Mouse (Mus musculus) liver, embryonic 14.5 days (tissue): ENCODE results near the gene Rgs1. TPM values are rescaled to one million over a fixed set of nuclear protein-coding genes. Genes with fewer than 3 reads are reported as not detected.

ENCODE experiments used
- ATAC-seq: fragments of 200-750 bp; cut with Nextera tagmentation; 2 replicates; pipeline ENCODE4 v1.8.0; 2017; ENCODE audit warnings: moderate number of reproducible peaks, mild to moderate bottlenecking, moderate library complexity; ENCODE audit not compliant: insufficient read depth
- DNase-seq, 3 experiments: peaks; one replicate each; pipeline ENCODE4 v3.0.0-alpha.2; 2012 to 2013; ENCODE audit warnings: low read depth in 3 of 3, low spot score in 3 of 3
- H3K27ac ChIP-seq: fragments of 300-500 bp; sonication (generic); 2 replicates; pipeline ENCODE4 v1.5.1; 2014; ENCODE audit warnings: moderate library complexity, mild to moderate bottlenecking, control low read depth, inconsistent platforms
- H3K27me3 ChIP-seq: fragments of 300-500 bp; sonication (generic); 2 replicates; pipeline ENCODE4 v1.6.1; 2014; ENCODE audit warnings: mild to moderate bottlenecking, low read length, moderate library complexity; ENCODE audit not compliant: control insufficient read depth, insufficient read depth
- H3K36me3 ChIP-seq: fragments of 300-500 bp; sonication (generic); replicated peaks from 2 replicates; pipeline ENCODE4 v1.6.1; 2014; ENCODE audit warnings: low read depth; ENCODE audit not compliant: control insufficient read depth, insufficient read depth
- H3K4me1 ChIP-seq, 2 experiments: fragments of 200-500 bp in 1 of 2; fragments of 300-500 bp in 1 of 2; sonication (generic) in 1 of 2; replicated peaks; 2 replicates each; pipeline ENCODE4 v1.6.1; 2012 to 2014; ENCODE audit warnings: antibody characterized with exemption in 1 of 2, inconsistent platforms in 1 of 2, low read length in 1 of 2; ENCODE audit not compliant: control insufficient read depth in 2 of 2, insufficient read depth in 2 of 2
- H3K4me2 ChIP-seq: fragments of 300-500 bp; sonication (generic); 2 replicates; pipeline ENCODE4 v1.6.1; 2014; ENCODE audit warnings: low read depth, mild to moderate bottlenecking, control low read depth, moderate library complexity
- H3K4me3 ChIP-seq, 2 experiments: fragments of 200-500 bp in 1 of 2; fragments of 300-500 bp in 1 of 2; sonication (generic) in 1 of 2; 2 replicates each; pipeline ENCODE4 v1.5.1; 2012 to 2014; ENCODE audit warnings: low read depth in 2 of 2, low read length in 2 of 2, mild to moderate bottlenecking in 2 of 2, control low read depth in 1 of 2, inconsistent platforms in 1 of 2, moderate library complexity in 1 of 2; ENCODE audit not compliant: insufficient read depth in 1 of 2
- H3K9ac ChIP-seq: fragments of 300-500 bp; sonication (generic); replicated peaks from 2 replicates; pipeline ENCODE4 v1.6.1; 2014; ENCODE audit warnings: mild to moderate bottlenecking, control low read depth, moderate library complexity
- H3K9me3 ChIP-seq: fragments of 300-500 bp; sonication (generic); 2 replicates; pipeline ENCODE4 v1.6.1; 2016; ENCODE audit warnings: low read length, mixed read lengths; ENCODE audit not compliant: control insufficient read depth
- CTCF ChIP-seq: IDR thresholded peaks from 2 replicates; pipeline ENCODE4 v1.5.1; 2016; ENCODE audit warnings: antibody characterized with exemption, low read depth, control low read depth
- EP300 ChIP-seq: IDR thresholded peaks from 2 replicates; pipeline ENCODE4 v1.6.1; 2016; ENCODE audit warnings: antibody characterized with exemption, low read depth
- WGBS: fragments of 180-500 bp; shearing (Covaris S2); extraction: QIAGEN DNeasy Blood & Tissue Kit; methylation state at CpG from one replicate; pipeline ENCODE4 v1.1.7; 2014; ENCODE audit not compliant: insufficient replicate concordance; 5-methylcytosine and 5-hydroxymethylcytosine counted together
- polyA plus RNA-seq, 2 experiments: library from polyadenylated mRNA; depleted of rRNA in 1 of 2; stranded (reverse) in 1 of 2; unstranded in 1 of 2; fragments of >200 nt; fragmentation: Nextera tagmentation in 1 of 2; extraction: Ambion mirVana in 1 of 2; gene quantifications; 2 replicates each; pipeline versions ENCODE4 v1.2.1 to v1.2.3; 2012 to 2014

Gene Rgs1
- polyA plus RNA-seq, 2 experiments: 0.20 to 0.38 TPM

- Histone ChIP-seq H3K27me3 (no peaks in the 10 kb centered on the region), H3K4me3 (no peak overlapping the region), H3K4me2 (no peak overlapping the region), H3K36me3 (no peaks in the 10 kb centered on the region), H3K9me3 (no peaks in the 10 kb centered on the region), H3K27ac (no peak overlapping the region), H3K9ac (no peak overlapping the region), H3K4me1 (no peaks in the 10 kb centered on the region)
- ATAC-seq (no peak), DNase-seq (no peak)
- WGBS: 48% methylated on average over 7 of the region's 7 CpGs
- TF ChIP-seq CTCF (no peak), EP300 (no peak)
Observed at GRCm38 (mm10) chr1:144206281-144207061, 42.6 kb downstream of the Rgs1 start.

DNA sequence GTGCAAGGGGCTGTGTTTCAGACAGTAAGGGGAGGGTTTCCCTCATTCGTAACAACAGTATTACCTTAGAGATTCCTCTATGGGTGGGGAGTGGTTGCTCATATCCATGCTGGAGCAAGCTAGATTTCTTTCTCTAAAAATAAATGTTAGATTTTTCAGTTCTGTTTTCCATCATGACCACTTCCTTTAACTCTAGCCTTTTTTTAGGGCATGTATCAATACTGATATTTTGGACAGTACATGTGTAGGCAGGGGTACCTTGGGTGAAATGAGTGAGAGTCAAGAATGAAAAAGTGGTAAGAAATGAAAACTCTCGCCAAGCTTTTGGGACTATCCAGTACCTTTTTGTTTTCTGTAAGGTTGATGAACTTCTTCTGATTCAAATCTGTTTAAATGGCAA is 44.3 kb downstream of the Rgs1 start:
- no peaks in the 10 kb centered on the region for H3K9me3 ChIP-seq
- no peak overlapping the region for H3K27ac ChIP-seq
- no peaks in the 10 kb centered on the region for H3K36me3 ChIP-seq
- DNase-seq: no peak
- no peak overlapping the region for H3K4me2 ChIP-seq
- no peak overlapping the region for H3K9ac ChIP-seq
- H3K4me1 ChIP-seq: no peaks in the 10 kb centered on the region
- no peak overlapping the region for H3K4me3 ChIP-seq
- no peak for TF ChIP-seq CTCF
- TF ChIP-seq EP300: no peak
- WGBS: 69% methylated on average over 2 of the region's 2 CpGs
- ATAC-seq: no peak
- H3K27me3 ChIP-seq: no peaks in the 10 kb centered on the region

DNA sequence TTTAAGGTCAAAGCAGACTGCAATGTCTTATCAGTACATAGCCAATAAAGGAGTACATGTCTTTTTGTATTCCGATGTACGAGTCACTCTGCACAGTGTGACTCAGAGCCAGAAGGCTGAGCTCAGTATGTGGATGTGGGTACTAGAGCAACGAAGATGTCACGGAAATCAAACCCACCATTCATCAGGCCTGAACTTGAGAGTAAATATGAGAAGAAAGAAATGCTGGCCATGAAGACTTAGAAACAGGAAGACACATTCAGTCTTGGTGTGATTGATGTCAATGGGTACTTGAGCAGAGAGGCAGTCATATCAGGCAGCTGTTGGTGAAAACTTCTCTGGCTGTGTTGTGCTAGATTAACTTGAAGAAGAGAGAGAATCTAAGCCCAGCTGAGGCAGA is 46.1 kb downstream of the Rgs1 start:
- no peak overlapping the region for H3K4me3 ChIP-seq
- 32% methylated on average over 4 of the region's 4 CpGs for WGBS
- no peak overlapping the region for H3K4me2 ChIP-seq
- no peak overlapping the region for H3K9ac ChIP-seq
- ATAC-seq (no peak), DNase-seq (peak in 1 of 3 experiments; percentile 13)
- H3K4me1 ChIP-seq: no peaks in the 10 kb centered on the region
- H3K27ac ChIP-seq: no peak overlapping the region
- H3K27me3 ChIP-seq: no peaks in the 10 kb centered on the region
- H3K9me3 ChIP-seq: no peaks in the 10 kb centered on the region
- no peaks in the 10 kb centered on the region for H3K36me3 ChIP-seq
- TF ChIP-seq CTCF: no peak
- TF ChIP-seq EP300: no peak

- no peak overlapping the region for H3K9ac ChIP-seq
- no peak overlapping the region for H3K27ac ChIP-seq
- ATAC-seq (no peak), DNase-seq (peak in 1 of 3 experiments; percentile 24)
- no peak overlapping the region for H3K4me3 ChIP-seq
- H3K4me1 ChIP-seq: no peaks in the 10 kb centered on the region
- no peak overlapping the region for H3K4me2 ChIP-seq
- H3K36me3 ChIP-seq: no peaks in the 10 kb centered on the region
- no peak for TF ChIP-seq EP300
- no peak for TF ChIP-seq CTCF
- WGBS: 11% methylated on average over 2 of the region's 2 CpGs
- no peaks in the 10 kb centered on the region for H3K9me3 ChIP-seq
- no peaks in the 10 kb centered on the region for H3K27me3 ChIP-seq
Observed at GRCm38 (mm10) chr1:144200496-144200895, 48.5 kb downstream of the Rgs1 start.

GRCm38 (mm10) chr1:144199538-144199937 is 49.5 kb downstream of the Rgs1 start:
- Histone ChIP-seq H3K9me3 (no peaks in the 10 kb centered on the region), H3K36me3 (no peaks in the 10 kb centered on the region), H3K9ac (no peak overlapping the region), H3K27ac (no peak overlapping the region), H3K27me3 (no peaks in the 10 kb centered on the region), H3K4me1 (no peaks in the 10 kb centered on the region), H3K4me3 (no peak overlapping the region), H3K4me2 (no peak overlapping the region)
- ATAC-seq (no peak), DNase-seq (no peak)
- TF ChIP-seq EP300 (no peak), CTCF (no peak)
- WGBS: 15% methylated on average over 1 of the region's 1 CpGs
